Mouse (Mus musculus) CD4-positive, CD25-positive, alpha-beta regulatory T cell, adult 2 months (primary cell): ENCODE data around the gene Sirt4.
A peak's percentile ranks its signal among the peaks of the same experiment; 100 is the strongest.

Source experiments
- DNase-seq: peaks from one replicate; pipeline ENCODE4 v3.0.0-alpha.2; 2012; ENCODE audit warnings: low read depth, low spot score

The Sirt4 gene

DNA sequence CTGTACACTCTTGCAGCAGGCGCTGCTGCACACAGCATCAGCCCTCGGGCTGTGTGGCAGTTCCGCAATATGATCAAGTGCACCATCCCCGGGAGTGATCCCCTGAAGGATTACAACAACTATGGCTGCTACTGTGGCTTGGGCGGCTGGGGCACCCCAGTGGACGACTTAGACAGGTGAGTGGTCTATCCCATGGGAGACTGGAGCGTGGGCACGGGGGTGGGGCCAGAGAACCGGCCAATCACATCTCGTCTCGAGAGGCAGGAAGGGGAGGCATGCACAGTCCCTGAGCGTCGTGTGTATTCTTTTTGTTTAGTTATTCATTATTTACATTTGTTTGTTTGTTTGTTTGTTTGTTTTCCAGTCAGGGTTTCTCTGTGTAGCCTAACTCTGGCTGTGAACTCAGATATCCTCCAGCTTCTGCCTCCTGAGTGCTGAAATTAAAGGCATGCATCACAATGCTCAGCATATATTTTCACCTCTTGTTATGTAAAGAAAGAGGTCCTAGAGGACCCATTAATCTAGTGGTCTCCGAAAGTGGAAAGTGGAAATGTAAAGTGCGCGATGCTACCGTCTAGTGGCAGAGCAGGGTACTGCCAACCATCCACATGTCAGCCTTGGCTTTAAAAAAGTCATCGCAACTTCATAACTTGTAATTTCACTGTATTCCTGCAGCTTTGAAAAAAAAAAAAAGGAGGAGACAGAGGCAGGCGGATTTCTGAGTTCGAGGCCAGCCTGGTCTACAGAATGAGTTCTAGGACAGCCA is 13.6 kb downstream of the Sirt4 start:
- DNase-seq = peak; percentile 78

DNA sequence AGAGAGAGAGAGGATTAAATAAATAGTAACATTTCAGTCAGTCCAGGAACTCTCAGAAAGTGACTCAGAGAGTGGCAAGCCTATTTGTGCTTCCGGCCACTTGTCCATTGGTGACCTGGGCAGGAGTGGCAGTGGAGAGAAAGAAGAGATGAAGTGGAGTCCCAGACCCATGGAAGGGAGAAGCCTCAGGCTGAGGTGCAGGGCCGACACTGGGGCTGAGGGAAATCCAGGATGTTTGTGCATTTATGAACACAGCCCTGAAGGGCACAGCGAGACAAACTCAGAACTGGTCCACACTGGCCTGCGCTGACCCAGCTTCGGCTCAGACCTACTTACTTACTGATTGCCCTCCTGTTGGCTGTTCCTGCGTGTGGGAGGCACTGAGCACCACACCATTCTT is 14.7 kb downstream of the Sirt4 start:
- DNase-seq = no peak

DNA sequence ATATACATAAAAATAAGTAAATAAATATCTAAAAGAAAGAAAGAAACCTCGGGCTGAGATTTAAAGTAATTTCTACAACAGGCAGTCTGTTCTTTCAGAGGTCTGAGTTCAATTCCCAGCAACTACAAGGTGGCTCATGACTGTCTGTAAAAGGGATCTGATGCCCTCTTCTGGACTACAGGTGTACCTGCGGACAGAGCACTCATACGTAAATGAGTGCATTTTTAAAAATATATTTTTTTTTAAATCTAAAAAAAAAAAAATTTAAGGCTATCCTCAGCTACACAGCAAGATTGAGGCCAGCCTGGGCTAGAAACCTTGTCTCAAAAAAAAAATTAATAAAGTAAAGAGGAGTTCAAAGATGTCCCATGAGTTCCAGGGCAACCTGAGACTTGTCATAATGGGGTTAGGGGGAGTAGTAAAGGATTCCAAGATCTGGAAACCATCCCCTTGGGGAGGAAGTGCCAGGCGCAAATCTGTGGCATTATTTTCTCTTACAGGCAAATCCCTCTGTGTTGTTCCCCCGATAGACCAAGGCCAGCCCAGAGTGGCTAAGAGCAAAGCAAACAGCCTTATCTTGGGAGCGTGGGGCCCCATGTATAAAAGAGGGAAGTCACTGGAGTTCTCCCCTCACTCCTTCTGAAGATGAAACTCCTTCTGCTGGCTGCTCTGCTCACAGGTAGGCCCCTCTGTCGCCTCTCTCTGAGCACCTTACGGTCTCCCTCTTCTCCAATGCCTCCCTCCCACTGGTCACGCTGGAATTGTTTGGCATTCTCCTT is 18.7 kb downstream of the Sirt4 start, which contains the start of gene Pla2g1b:
Pla2g1b (plus strand) TSS at position 621 of the 779 bp plus-strand sequence.
- peak; percentile 54 for DNase-seq

DNA sequence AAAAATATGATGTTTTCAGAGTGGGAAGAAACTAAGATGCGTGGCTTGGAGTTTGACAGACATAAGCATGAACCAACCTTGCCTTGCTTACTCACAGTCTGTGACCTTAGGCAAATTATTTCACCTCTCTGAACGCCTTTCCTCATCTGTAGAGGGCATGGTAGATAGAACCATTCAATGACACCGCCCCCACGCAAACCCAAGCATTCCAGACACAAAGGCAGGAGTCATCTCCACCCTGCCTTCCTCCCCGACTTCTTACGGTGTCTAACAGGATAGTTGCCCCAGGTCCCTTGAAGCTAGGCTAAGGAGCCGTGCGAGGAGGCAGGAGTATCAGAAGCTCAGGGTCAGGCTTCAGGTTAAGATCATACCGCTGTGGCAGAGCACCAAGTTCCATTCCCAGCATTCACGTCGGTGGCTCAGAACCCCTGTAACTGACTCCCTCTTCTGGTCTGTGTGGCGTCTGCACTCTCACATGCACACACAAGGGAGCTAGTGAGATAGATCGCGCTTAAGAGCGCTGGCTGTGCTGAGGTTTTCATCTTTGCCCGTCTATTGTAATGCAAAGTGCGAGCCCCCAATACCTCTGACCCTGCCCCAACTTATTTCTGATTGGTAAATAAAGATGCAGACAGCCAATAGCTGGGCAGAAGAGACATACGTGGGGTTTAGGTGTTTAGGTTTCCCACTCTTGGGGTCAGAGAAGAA is 20.0 kb downstream of the Sirt4 start:
- DNase-seq = no peak

DNA sequence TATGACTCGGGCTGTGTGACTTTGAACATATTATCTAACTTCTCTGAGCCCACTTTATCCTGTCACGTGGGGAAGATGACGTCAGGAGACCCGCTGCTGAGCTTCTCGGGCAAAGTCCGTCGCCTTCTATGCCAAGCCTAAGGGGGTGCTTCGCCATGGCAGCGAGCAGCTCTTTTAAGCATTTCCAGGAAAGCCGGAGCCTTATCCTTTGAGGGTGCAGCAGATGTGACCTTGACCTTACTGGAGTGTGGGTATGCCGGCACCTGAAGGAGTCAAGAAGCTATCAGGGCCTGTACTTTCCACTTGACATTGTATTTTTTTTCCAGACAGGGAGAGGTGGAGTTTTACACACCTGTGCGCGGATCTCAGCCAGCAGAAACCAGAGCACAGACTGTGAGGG is 25.6 kb downstream of the Sirt4 start:
- no peak for DNase-seq

GRCm38 (mm10) chr5:115455838-115456237 is 28.7 kb downstream of the Sirt4 start:
- DNase-seq = no peak

DNA sequence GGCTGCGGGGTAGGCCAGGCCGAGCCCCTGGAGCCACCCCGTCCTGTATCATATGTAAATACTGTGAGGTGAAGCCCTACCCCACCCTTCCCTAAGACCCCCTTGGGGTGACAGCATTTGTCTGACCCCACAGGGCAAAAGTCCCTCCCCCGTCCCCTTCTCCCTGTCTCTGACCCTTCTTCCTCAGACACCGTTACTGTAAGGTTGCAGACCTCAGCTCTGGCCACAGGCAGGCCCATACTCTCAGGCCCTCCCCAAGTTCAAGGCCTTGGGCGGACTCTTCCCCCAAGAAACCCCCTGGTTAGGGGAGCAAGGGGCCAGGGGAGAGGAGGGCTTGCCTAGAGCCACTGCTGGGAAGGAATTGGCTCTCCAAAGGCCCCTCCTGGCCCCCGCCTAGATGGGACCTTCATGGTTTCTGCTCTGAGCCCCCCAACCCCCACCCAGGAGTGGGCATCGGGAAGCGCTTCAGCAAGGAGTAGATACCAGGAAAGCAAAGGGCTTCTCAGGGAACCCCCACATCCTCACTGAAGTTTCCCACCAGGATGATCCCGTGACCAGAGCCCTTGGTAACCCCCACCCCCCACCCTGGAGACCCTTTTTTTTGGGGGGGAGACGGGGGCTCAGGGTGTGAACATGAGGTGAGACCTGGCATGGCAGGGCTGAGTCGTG is 30.0 kb downstream of the Sirt4 start:
- no peak for DNase-seq

DNA sequence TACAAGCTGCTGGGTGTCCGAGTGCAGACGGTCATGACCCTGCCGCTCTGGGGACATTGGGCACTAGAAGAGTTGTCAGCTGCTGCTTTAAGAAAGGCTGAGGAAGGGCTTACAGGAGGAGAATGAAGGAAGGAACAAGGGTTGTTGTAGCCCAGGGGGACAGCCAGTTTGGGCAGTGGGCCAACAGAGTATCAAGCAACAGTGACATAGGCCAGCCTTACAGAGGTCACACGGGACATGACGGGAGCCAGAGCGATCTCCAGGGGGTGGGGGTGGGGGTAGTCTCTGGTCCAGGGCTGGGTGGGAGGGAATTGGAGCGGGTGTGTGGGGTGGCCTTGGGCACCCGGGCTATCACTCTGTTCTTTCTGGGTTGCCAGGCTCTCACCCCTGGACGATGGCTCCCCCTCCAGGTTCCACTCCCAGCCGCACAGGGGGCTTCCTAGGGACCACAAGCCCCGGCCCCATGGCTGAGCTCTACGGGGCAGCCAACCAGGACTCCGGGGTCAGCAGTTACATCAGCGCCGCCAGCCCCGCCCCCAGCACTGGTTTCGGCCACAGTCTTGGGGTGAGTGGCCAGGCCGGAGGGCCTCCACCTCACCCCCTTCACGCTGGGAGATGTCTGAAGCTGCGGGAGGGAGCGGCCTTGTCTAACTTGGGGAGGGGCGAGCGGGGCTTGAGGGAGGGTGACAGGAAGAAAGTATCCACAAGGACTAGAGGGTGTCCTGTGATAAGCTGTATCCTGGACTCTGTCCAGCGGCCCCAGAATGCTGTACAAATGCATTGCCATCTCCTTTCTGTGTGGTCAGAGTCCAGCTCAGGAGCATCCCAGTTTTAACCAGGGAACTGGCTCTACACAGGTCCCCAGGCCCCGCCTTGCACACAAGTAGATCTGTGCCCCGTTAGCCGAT is 33.9 kb downstream of the Sirt4 start:
- DNase-seq = no peak

GRCm38 (mm10) chr5:115449247-115449646 is 35.3 kb downstream of the Sirt4 start:
- DNase-seq = no peak

DNA sequence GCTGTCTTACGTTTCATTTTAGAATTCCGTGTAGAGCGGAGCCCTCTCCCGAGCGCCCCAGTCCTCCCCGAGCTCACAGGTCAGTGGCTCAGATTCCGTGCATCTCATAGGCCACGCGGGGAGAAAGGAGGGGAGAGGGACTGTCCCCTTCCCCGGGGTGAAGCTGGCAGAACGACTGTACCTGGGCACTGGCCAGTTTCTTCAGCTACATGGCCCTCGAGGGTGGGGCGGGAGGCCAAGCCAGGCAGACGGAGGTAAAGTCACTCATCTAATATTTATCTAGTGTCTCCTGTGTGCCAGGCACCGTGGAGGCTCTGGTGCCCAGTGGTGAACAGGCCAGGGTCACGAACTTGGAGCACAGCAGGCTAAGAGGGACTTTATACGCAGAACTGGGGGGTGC is 37.4 kb downstream of the Sirt4 start:
- DNase-seq = no peak

DNA sequence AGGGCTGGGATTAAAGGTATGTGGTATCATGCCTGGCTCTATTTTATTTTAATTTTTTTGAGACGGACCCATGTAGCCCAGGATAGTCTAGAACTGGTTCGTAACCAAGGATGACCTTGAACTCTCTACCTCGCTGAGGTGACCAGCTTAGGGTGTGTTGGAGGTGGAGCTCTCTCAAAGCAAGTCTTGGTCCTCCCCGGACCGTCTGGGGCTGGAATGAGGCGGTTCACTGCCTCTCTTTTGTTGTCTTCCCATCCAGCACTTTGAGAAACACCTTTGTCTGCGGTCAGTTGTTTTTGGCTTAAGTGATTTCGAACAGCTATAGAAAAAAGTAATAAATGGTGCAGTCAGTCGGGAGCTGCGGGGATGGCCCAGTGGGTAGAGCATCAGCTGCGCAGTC is 40.4 kb downstream of the Sirt4 start:
- no peak for DNase-seq

GRCm38 (mm10) chr5:115442663-115443062 is 41.9 kb downstream of the Sirt4 start:
- DNase-seq = peak; percentile 54

- peak; percentile 79 for DNase-seq
These were observed 43.2 kb downstream of the Sirt4 start for GRCm38 (mm10) chr5:115441205-115441849.

DNA sequence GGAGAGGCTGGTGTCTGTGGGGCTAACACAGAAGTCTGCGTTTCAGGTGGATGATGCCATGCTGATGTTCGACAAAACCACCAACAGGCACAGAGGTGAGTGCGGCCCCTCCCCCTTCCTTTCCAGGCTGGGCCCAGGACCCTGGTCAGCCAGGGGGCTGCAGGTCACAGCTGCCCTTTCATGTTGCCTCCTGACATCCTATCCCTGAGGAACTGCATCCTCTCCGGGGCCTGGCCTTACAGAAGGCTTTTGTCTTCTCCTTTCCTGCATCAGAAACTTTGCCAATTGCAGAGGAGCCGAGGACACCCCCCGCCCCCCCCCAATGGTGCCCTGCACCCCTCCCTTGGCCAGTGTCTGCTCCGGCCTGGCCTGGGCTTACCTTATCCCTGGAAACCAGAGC is 45.9 kb downstream of the Sirt4 start:
- no peak for DNase-seq

- no peak for DNase-seq
These were observed 46.6 kb downstream of the Sirt4 start for GRCm38 (mm10) chr5:115437945-115438315.

DNA sequence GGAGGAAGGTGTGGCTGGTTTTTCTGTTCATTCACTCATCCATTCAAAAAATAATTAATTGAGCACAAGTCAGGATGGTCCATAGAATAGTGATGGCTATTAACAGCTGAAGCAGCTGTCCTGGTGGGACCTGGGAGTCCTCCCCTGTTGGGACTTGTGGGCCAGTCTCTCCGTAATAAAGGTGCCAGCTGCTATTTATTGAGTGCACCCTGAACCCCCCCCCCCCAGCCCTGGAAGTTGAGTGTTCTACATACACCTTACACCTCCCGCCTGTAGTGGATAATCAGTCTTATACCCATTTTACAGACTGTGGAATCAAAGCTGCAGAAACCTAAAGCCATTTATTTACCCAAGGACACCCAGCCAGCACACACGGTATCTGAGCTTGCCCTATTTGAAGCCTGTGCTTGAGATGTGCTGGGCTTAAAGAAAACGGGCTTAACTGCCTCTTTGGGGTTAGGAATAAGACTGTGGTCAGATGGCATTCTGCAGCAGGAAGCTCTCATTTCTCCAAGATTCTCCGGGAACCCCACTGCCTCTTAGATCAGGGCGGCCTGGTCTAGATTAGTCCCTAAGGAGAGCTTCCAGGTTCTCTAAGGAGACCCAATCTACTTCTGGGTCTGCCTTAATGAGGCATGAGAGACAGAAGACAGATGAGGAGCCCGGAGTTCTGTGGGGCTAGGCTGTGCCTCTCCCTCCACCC is 47.1 kb downstream of the Sirt4 start:
- no peak for DNase-seq

- no peak for DNase-seq
These were observed 48.0 kb downstream of the Sirt4 start for GRCm38 (mm10) chr5:115436421-115437124.

DNA sequence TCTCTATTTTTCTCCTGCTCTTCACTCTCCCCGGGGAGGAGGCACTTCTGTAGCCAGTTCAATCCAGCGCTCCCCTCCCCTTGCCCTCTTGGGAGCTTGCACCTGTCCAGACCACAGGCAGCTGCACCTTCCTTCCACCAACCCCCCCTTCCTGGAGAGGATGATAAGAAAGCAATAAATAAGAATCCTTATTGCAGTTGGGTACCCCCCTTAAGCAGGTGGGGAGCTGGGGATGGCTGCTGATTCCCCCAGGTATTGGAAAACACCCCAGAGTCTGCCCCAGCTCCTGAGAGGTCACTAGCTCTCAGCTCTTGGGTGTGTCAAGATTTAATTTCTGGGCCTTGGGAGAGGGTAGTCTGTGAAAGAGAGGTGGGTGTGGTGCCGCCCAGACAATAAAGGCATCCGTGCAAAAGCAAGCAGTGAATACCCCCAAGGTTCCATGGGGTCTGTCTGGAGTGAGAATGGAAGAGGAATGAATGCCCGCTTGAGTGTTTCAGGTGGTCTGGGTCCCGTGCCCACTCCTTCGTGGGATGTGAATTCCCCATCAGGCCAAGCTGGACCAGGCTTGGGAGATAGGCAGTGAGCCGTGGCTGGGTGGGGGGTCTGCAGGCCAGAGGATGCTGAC is 48.7 kb downstream of the Sirt4 start:
- DNase-seq = no peak
